Mouse (Mus musculus): ENCODE measurements around the gene Qprt.
"Not testable (repeated sequence)": the region's sequence is repeated elsewhere in the genome, so short reads cannot be mapped to it uniquely, and the experiment has no call there.

Qprt gene

DNA sequence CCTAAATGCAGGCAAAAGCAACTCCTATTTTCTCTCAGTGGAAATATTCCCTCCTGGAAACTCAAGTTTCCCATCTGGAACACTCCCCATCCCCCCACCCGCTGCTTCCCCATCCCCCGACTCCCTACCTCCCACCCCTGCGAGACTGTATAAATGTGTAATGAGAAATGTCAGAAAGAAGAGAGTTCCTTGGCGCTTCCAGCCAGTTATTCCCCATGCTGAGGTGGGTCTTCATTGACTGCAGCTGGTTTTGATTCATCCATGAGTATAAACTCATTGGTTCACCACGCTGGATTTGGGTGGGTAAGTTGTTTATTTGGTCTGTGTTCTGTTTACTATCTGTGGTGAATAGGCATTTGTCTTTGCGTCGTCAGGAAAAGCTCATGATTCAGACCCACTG lies 25.6 kb downstream of the Qprt start:
- DNase-seq (ENCODE audit: low spot score): no peak

GRCm38 (mm10) chr7:127093914-127094313 lies 28.1 kb downstream of the Qprt start:
- no peak for DNase-seq (ENCODE audit: low spot score)

- DNase-seq (ENCODE audit: low spot score): peak; percentile 89
These were observed 30.7 kb downstream of the Qprt start, which contains the start of gene AI467606 for GRCm38 (mm10) chr7:127091114-127091896. Gene AI467606, plus strand, starts transcription at chr7:127091359.

DNA sequence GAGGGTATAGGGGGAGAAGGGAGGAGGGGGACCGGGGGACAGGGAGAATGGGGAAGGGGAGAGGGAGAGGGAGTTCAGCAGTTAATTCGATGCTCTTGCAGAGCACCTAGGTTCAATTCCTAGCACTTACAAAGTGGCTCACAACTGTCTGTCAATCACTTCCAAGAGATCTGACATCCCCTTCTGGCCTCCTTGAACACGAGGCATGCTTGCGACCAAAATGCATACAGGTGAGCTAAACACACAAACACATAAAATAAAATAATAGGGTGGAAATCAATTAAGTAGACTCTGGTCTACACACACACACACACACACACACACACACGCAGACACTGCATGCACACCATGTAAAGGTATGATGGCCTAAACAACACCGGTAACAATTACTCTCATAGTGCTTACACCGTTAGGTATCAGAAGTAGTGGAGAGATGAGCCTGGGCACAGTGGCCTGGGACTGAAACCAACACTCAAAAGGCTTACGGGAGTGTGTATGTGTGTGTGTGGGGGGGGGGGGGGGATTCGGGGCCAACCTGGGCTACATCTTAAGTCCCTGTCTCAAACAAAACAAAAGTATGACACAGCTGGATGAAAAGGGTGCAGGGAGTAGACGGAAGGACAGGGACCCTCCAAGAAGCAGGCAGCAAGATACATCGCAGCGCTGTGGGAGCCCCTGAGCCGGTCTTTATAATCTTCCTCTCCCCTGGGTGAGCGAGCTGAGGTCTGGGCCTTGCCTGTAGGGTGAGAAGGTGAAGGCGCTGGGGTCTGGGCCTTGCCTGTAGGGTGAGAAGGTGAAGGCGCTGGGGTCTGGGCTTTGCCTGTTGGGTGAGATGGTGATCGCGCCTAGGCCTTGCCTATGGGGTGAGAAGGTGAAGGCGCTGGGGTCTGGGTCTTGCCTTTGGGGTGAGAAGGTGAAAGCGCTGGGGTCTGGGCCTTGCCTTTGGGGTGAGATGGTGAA lies 31.6 kb downstream of the Qprt start:
- no peak for DNase-seq (ENCODE audit: low spot score)

- DNase-seq (ENCODE audit: low spot score): no peak
These were observed 32.9 kb downstream of the Qprt start for GRCm38 (mm10) chr7:127088901-127089845.

DNA sequence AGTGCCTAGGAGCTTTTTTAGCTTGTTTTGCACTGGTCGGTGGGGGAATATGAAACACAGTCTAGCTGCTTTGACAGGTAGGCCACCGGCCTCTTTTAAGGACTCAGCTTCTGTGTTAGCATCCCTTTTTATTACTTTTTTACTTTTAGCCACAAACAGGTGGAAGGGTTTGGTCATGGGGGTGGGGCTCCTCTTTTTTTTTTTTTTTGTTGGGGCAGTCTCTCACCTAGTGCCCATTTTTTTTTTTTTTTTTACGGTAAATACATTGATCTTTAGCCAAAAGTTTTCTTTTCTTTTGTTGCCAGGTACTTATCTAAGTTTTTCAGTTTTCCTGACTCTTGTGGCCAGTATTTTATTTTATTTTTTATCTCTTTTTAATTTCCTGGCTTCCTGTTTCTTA lies 33.9 kb downstream of the Qprt start:
- no peak for DNase-seq (ENCODE audit: low spot score)

DNA sequence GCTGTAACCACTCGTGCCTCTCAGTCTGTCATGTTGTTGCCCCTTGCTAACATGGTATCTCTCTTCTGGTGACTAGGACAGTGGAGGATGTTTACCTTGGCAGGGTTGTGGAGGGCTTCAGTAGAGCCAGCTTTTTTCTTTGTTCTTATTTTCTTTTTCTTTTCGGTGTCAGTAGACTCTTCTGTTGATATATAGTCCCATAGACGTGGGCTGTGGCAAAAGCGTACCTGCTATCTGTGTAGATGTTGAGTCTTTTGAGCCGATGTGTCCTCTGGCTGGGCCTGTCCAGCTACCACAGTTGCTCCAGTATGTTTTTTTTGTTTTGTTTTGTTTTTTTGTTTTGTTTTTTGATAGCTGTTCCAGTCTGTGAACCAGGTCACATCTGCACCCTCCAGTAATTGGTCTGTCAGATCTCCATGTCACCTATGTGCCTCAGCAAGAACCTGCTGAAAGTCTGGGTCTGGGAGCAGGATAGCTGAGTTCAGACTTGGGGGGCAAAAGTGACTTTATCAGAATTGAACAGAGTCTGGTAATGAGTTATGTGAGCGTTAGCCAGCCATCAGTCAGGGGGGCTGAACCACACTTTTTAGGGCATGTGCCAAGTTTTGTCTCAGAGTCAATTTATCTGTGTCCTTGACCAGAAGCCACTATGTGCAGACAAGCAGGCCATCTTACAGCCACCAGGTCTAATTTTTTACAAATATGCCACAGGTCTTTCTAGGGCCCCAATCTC lies 34.6 kb downstream of the Qprt start, which contains the start of gene Zg16:
Gene Zg16 (minus strand): TSS at position 51 of the 733 bp plus-strand sequence.
- DNase-seq (ENCODE audit: low spot score): not testable (repeated sequence)

- DNase-seq (ENCODE audit: low spot score): not testable (repeated sequence)
These were observed 36.3 kb downstream of the Qprt start for GRCm38 (mm10) chr7:127085751-127086150.

- peak; percentile 53 for DNase-seq (ENCODE audit: low spot score)
These were observed 37.2 kb downstream of the Qprt start for GRCm38 (mm10) chr7:127084794-127085193.

DNA sequence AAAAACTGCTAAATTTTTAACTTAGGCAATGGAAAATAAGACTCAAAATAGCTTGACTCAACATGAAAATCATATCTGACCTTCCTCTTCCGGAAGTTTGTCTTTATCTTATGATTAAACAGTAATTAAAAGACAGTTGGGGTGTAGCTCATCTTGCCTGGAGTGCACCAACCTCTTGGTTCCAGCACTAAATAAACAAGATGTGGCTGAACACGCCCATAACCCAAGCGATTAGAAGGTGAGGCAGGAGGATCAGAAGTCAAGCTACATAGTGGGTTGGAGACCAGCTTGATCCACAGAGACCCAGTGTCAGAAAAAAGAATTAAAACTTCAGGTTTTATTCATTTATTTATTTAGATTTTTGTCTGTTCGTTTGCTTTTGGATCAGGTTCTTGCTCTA lies 38.3 kb downstream of the Qprt start:
- no peak for DNase-seq (ENCODE audit: low spot score)

DNA sequence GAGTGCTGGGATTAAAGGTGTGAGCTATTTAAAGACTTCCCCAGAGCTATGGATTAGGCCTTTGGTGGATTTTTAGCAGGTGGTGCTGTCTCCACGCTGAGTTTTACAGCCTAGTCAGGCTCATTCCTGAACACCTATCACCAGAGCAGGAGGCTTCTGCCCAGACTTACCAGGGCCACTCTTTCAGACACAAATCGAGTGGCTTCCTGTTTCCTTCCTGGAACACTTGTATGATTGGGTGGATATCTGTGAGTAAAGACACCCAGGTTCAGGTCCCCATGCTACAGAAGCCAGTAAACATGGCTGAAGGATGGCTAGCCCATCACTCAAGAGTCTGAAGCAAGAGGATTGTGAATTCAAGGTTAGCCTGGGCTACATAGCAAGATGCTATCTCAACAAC lies 39.0 kb downstream of the Qprt start:
- no peak for DNase-seq (ENCODE audit: low spot score)

DNA sequence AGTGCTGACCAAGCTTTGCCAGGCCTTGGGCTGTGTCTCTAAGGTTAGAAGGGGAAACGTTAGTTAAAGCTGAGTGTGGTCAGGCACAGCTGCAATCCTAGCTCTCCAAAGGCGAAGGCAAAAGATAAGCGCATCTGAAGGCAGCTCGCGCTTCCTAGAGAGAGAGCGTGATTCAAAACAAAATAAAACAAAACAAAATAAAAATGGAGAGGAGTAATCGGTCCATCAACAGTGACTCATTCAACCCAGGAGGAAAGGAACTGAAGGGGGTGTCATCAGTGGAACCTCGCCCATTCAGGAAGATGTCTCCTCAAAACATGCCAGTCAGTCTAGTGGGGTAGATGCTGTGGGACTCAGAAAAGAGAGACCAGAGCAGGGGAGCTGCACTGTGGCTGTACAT lies 39.8 kb downstream of the Qprt start:
- no peak for DNase-seq (ENCODE audit: low spot score)

GRCm38 (mm10) chr7:127080045-127080444 lies 42.0 kb downstream of the Qprt start:
- DNase-seq (ENCODE audit: low spot score): no peak

DNA sequence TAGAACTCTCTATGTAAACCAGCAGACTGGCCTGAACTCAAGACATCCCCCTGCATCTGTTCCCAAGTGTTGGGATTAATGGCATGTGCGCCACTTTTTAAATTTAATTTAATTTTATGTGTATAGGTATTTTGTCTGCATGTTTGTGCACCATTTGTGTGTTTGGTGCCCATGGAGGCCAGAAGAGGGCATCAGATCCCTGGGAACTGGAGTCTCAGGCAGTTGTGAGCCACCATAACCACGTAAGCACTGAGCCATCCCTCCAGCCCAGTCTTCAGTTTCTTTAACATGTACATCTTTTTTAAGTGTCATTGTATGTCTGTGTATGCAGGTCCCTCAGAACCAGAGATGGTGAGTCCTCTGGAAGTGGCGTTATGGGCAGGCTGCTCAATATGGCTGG lies 44.3 kb downstream of the Qprt start:
- DNase-seq (ENCODE audit: low spot score): no peak

DNA sequence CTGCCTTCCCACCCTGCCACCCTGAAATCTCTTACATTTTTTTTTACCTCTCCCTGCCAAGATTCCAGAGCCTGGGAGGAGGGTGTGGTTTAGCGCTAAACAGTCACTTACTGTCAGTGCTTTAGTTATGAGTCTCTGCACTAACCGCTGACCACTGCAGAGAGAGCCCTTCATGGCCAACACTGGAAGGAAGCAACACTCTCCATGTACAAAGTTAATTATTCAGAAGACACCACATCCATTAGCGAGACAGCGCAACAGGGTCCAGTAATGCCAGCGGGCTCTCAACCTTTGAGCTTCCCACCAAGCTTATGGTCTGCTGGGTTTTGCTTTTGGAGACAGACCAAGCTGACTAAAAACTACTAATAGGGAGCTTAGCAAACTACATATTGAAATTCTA lies 45.8 kb downstream of the Qprt start:
- no peak for DNase-seq (ENCODE audit: low spot score)

DNA sequence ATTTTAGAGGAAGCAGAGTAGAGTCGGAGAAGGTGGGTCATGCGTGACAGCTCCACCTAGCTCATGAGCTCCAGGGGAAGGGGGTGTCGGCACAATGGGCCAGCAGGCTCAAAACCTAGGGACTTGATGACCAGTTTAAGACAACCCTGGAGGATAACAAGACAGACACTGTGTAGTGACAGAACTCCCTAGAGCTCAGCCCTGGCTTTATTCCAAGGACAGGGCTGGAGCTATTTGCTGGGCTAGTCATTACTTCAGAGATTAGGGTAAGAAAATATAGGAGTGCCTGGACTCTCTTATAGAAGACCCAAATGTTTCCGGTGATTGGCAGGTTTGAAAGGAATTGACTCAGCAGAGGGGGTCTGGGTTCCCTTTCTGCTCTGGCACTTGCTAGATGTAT lies 48.8 kb downstream of the Qprt start:
- DNase-seq (ENCODE audit: low spot score): no peak

DNA sequence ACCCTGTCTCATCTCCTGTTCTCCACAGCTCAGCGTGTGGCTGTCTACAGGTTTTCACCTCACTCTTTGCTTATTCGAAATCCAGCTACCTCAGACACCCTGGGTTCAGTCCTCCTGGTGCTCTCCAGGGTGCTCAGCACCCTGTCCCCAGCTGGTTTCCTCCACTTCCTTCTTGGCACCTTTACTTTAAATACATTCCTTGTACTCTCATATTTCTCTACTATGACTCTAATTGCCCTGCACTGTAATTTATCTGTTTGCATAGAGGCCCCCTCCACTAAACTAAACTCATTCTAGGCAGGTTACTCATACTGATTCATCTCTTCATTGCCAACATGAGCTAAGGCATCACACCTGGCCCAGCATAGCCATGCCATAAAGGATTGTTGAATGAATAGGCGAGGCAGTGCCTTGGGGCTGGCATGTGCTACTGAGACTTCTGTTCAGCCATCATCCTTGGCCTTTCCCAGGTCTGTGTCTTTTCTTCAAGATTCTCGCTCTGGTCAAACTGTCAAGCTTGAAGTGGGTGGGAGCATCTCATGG lies 51.1 kb downstream of the Qprt start:
- no peak for DNase-seq (ENCODE audit: low spot score)

GRCm38 (mm10) chr7:127066317-127066716 lies 55.7 kb downstream of the Qprt start:
- DNase-seq (ENCODE audit: low spot score): no peak

DNA sequence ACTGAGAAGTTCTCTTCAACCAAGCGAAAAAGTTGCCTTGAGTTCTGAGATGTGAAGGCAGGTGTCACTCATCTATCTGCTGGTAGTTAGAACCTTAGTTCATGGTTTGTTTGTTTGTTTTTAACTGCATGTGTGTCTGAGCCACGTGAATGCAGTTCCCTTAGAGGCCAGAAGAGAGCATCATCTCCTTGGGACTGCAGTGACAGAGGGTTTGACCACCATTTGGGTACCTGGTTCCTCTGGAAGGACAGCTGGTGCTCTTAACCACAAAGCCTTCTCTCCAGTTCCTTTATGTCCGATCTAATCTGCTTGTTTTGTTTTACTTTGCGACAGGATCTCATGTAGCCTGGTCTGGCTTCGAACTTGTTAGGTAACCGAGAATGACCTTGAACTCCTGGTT lies 56.5 kb downstream of the Qprt start:
- no peak for DNase-seq (ENCODE audit: low spot score)
